Mouse (Mus musculus) brain, embryonic 14.5 days (tissue): ENCODE measurements around the gene Cyp1b1.

Source experiments
- CTCF ChIP-seq: fragments of 200-500 bp; IDR thresholded peaks from 2 replicates; pipeline ENCODE4 v1.5.1; 2012; ENCODE audit warnings: inconsistent platforms, mild to moderate bottlenecking, moderate library complexity, borderline replicate concordance; ENCODE audit not compliant: insufficient read depth, insufficient read length; ENCODE audit errors: extremely low read depth
- POLR2A ChIP-seq: fragments of 200-500 bp; IDR thresholded peaks from 2 replicates; pipeline ENCODE4 v1.6.1; 2012; ENCODE audit warnings: mild to moderate bottlenecking, inconsistent platforms, borderline replicate concordance; ENCODE audit not compliant: poor library complexity, insufficient read depth, insufficient read length, severe bottlenecking; ENCODE audit errors: extremely low read depth

- TF ChIP-seq CTCF (no peak), POLR2A (no peak)
Observed at GRCm38 (mm10) chr17:79753831-79754230, 39.0 kb upstream of the Cyp1b1 start.
